Mouse (Mus musculus): ENCODE data around the gene Tcf15.

- TF ChIP-seq ZC3H11A (IDR thresholded peaks at IDR 0.05; ENCODE audit: borderline replicate concordance, low read depth, low read length), result 0 out of 2 replicates have a peak, but pooled peaks have one; percentile 21
- no peak for TF ChIP-seq HCFC1 (IDR thresholded peaks at IDR 0.05; ENCODE audit: borderline replicate concordance, insufficient read depth, low read length)
These were observed 16.1 kb downstream of the Tcf15 start for GRCm38 (mm10) chr2:152159487-152159886.

Measured in ES-E14 (cell line).